Mouse (Mus musculus): Measurements from ENCODE around the gene Vamp3.
A peak's percentile ranks its signal among the peaks of the same experiment; 100 is the strongest.

DNA sequence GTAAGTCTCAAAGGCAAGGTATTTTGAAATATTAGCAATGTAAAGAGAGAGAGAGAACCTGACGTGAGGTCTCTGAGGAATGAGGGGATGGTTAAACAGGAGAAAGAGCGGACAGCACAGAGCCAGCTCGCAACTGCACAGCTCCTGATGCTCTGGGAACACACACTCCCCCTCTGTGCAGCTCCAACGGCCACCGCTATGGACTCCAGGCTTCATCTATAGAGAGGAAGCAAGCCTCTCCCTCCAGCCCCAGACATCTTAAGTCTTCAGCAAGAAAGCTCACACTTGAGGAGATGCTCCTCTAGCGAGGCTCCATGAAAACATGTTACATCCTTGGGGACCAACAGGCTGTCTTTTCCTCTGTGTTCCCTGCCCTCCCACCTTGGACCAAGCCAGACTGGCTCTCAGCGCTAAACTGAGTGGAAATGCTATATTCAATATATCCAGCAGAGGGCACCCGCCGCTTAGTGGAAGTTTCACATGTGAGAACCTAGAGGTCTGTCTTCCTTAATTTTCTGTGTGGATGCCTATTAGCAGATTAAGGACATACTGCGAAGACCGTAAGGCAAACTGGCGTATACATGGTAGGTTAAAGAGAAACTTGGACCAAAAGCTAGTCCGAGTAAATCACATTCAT is 15.5 kb upstream of the Vamp3 start:
- TF ChIP-seq CTCF (IDR thresholded peaks at IDR 0.05; ENCODE audit: extremely low read depth, insufficient read depth, low read length), result peak; percentile 79
- no peak for TF ChIP-seq POLR2A (IDR thresholded peaks at IDR 0.05; ENCODE audit: extremely low read depth, insufficient read depth, low read length)

All from cortical plate, adult 2 months (tissue).